Mouse (Mus musculus) heart, postnatal 0 days (tissue): ENCODE results near the gene Alpl. TPM values are rescaled to one million over a fixed set of nuclear protein-coding genes. Genes with fewer than 3 reads are reported as not detected.

Experiments used
- ATAC-seq: fragments of 200-750 bp; cut with Nextera tagmentation; 2 replicates; pipeline ENCODE4 v1.8.0; 2017; ENCODE audit warnings: low read depth, moderate number of reproducible peaks, moderate library complexity; ENCODE audit not compliant: insufficient read depth
- DNase-seq: peaks from one replicate; pipeline ENCODE4 v3.0.0-alpha.2; 2016; ENCODE audit warnings: low spot score
- H3K27ac ChIP-seq: fragments of 300-500 bp; sonication (generic); 2 replicates; pipeline ENCODE4 v1.5.1; 2014; ENCODE audit warnings: low read depth, mild to moderate bottlenecking
- H3K27me3 ChIP-seq: fragments of 300-500 bp; sonication (generic); 2 replicates; pipeline ENCODE4 v1.6.1; 2014; ENCODE audit warnings: low read length, mixed read lengths; ENCODE audit not compliant: control insufficient read depth, insufficient read depth
- H3K36me3 ChIP-seq: fragments of 300-500 bp; sonication (generic); replicated peaks from 2 replicates; pipeline ENCODE4 v1.6.1; 2014; ENCODE audit warnings: low read length, mixed read lengths; ENCODE audit not compliant: control insufficient read depth, insufficient read depth
- H3K4me1 ChIP-seq: fragments of 300-500 bp; sonication (generic); 2 replicates; pipeline ENCODE4 v1.6.1; 2014; ENCODE audit warnings: antibody characterized with exemption; ENCODE audit not compliant: control insufficient read depth, insufficient read depth
- H3K4me2 ChIP-seq: fragments of 300-500 bp; sonication (generic); 2 replicates; pipeline ENCODE4 v1.6.1; 2014; ENCODE audit warnings: low read depth, mild to moderate bottlenecking, low read length, moderate library complexity
- H3K4me3 ChIP-seq: fragments of 300-500 bp; sonication (generic); 2 replicates; pipeline ENCODE4 v1.5.1; 2014; ENCODE audit warnings: low read depth, low read length
- H3K9ac ChIP-seq: fragments of 300-500 bp; sonication (generic); replicated peaks from 2 replicates; pipeline ENCODE4 v1.6.1; 2014; ENCODE audit warnings: low read depth, low read length, mixed read lengths
- H3K9me3 ChIP-seq: fragments of 300-500 bp; sonication (generic); replicated peaks from 2 replicates; pipeline ENCODE4 v1.6.1; 2016; ENCODE audit warnings: low read length; ENCODE audit not compliant: control insufficient read depth
- CTCF ChIP-seq: IDR thresholded peaks from 2 replicates; pipeline ENCODE4 v1.5.1; 2016; ENCODE audit warnings: antibody characterized with exemption, control low read depth, low read depth
- EP300 ChIP-seq: IDR thresholded peaks from 2 replicates; pipeline ENCODE4 v1.6.1; 2016; ENCODE audit warnings: antibody characterized with exemption, low read depth
- WGBS: fragments of 180-500 bp; shearing (Covaris S2); extraction: QIAGEN DNeasy Blood & Tissue Kit; methylation state at CpG from one replicate; pipeline ENCODE4 v1.1.7; 2014; 5-methylcytosine and 5-hydroxymethylcytosine counted together
- polyA plus RNA-seq: library from polyadenylated mRNA; unstranded; fragments of >200 nt; fragmentation: Nextera tagmentation; extraction: Ambion mirVana; gene quantifications from 2 replicates; pipeline ENCODE4 v1.2.1, GENCODE M21; 2015
- total RNA-seq: library from RNA; depleted of rRNA; stranded (reverse); fragments of >200 nt; gene quantifications from 2 replicates; pipeline ENCODE4 v1.2.3, GENCODE M21; 2014; ENCODE audit warnings: low replicate concordance

Alpl gene
- total and polyA plus RNA-seq, 2 experiments from 2014 or later = 2.3 to 2.4 TPM

DNA sequence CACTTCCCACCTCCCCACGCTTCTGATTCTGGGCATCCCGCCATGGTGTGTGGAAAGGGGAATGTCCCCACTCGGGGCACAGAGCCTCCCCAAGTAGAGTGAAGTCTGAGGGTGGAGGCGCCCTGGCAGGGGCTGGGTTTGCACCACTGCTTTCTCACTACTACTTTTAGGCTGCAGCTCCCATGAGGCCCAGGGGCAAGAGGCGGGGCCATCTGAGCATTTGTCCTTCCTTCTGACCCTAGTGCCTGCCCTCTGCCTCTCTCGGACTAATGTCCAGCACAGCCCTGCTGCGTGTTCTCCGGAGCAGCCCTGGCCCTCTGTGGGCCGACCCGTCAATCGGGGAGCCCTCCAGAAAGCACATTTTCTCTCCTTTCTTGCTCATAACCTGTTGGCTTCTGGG, 72.0 kb downstream of the Alpl start:
- peak overlapping the region; percentile 50 for H3K4me2 ChIP-seq
- DNase-seq = no peak

GRCm38 (mm10) chr4:137723527-137723926, 72.7 kb downstream of the Alpl start:
- ATAC-seq (no peak), DNase-seq (no peak)
- Histone ChIP-seq H3K27ac (no peak overlapping the region), H3K9ac (no peak overlapping the region), H3K4me1 (no peaks in the 10 kb centered on the region), H3K4me3 (peak overlapping the region; percentile 16), H3K4me2 (peak overlapping the region; percentile 50), H3K27me3 (peaks cover 65% of the 10 kb centered on the region), H3K9me3 (no peaks in the 10 kb centered on the region), H3K36me3 (no peaks in the 10 kb centered on the region)
- WGBS = 34% methylated on average over 25 of the region's 25 CpGs
- TF ChIP-seq CTCF = no peak
- TF ChIP-seq EP300 = no peak

More for the DNA sequence above, 72.0 kb downstream of the Alpl start:
- Histone ChIP-seq H3K27me3 (peaks cover 67% of the 10 kb centered on the region), H3K36me3 (no peaks in the 10 kb centered on the region), H3K4me1 (no peaks in the 10 kb centered on the region), H3K9ac (no peak overlapping the region), H3K9me3 (no peaks in the 10 kb centered on the region), H3K27ac (peak overlapping the region; percentile 74), H3K4me3 (peak overlapping the region; percentile 30)
- TF ChIP-seq CTCF = no peak
- no peak for TF ChIP-seq EP300
- ATAC-seq = peak; percentile 69
- 42% methylated on average over 11 of the region's 11 CpGs for WGBS

DNA sequence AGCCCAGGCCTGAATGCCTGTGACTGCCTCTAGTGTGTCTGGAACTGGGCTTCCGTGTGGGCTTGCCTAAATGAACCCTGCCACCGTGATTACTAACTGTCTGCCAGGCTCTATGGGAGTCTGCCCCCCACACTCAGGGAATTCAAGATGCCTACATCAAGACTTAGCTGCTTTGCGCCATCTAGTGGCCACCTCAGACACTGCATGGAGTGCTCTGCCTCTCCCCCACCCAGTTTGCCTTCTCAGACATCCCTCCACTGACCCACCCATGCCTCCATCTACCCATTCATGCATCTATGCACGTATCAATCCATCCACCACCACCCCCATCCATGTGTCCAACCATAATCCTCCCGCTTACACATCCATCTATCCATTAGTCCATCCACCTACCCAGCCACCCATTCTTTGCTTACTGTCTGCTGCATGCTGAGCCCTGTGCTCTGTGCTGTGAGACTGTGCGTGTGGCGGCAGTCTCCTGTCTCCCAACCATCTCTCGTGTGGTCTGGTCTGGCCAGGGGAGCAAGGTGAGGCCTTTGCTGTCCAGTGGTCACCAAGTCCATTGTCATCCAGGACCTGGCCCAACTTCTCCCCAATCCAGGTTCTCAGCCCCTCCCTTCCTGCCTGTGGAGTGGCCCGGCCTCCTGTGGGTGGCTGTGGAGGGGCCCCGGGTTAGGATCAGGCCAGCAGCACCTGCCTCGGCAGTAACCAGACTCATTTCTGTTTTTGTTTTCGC, 73.3 kb downstream of the Alpl start:
- no peak overlapping the region for H3K4me2 ChIP-seq
- H3K27me3 ChIP-seq = peaks cover 65% of the 10 kb centered on the region
- no peak overlapping the region for H3K9ac ChIP-seq
- no peak overlapping the region for H3K27ac ChIP-seq
- no peaks in the 10 kb centered on the region for H3K9me3 ChIP-seq
- 28% methylated on average over 12 of the region's 12 CpGs for WGBS
- H3K36me3 ChIP-seq = no peaks in the 10 kb centered on the region
- 0 out of 2 replicates have a peak, but pooled peaks have one; percentile 4 for ATAC-seq
- H3K4me1 ChIP-seq = no peaks in the 10 kb centered on the region
- no peak overlapping the region for H3K4me3 ChIP-seq
- DNase-seq = peak; percentile 57
- TF ChIP-seq EP300 (no peak), CTCF (peak; percentile 81)

- TF ChIP-seq CTCF (no peak), EP300 (no peak)
- H3K27ac ChIP-seq = no peak overlapping the region
- no peaks in the 10 kb centered on the region for H3K4me1 ChIP-seq
- H3K9ac ChIP-seq = no peak overlapping the region
- ATAC-seq = no peak
- DNase-seq = no peak
- H3K27me3 ChIP-seq = peaks cover 62% of the 10 kb centered on the region
- H3K4me3 ChIP-seq = no peak overlapping the region
- H3K4me2 ChIP-seq = no peak overlapping the region
- WGBS = 72% methylated on average over 3 of the region's 3 CpGs
- no peaks in the 10 kb centered on the region for H3K9me3 ChIP-seq
- no peaks in the 10 kb centered on the region for H3K36me3 ChIP-seq
Measured at GRCm38 (mm10) chr4:137722230-137722629, 74.0 kb downstream of the Alpl start.

- DNase-seq (no peak), ATAC-seq (no peak)
- WGBS = 82% methylated on average over 15 of the region's 15 CpGs
- Histone ChIP-seq H3K9ac (no peak overlapping the region), H3K4me1 (no peaks in the 10 kb centered on the region), H3K36me3 (no peaks in the 10 kb centered on the region), H3K27me3 (peaks cover 58% of the 10 kb centered on the region), H3K4me3 (no peak overlapping the region), H3K9me3 (no peaks in the 10 kb centered on the region), H3K27ac (no peak overlapping the region), H3K4me2 (no peak overlapping the region)
- TF ChIP-seq EP300 (no peak), CTCF (no peak)
Measured at GRCm38 (mm10) chr4:137721563-137721962, 74.6 kb downstream of the Alpl start.
